Mouse (Mus musculus) G1E (cell line): Measurements from ENCODE around the gene Arglu1. TPM values are rescaled to one million over a fixed set of nuclear protein-coding genes. Genes with fewer than 3 reads are reported as not detected.

Experiments
- ATAC-seq: 2 replicates; pipeline ENCODE4 v1.8.0; 2016; ENCODE audit warnings: mild to moderate bottlenecking; ENCODE audit not compliant: insufficient number of reproducible peaks, poor library complexity, low FRiP score, severe bottlenecking; ENCODE audit errors: extremely low read depth
- DNase-seq: peaks from one replicate; pipeline ENCODE4 v3.0.0; 2012; ENCODE audit warnings: low spot score
- H3K27me3 ChIP-seq: 2 replicates; pipeline ENCODE4 v1.6.1; 2012; ENCODE audit warnings: mild to moderate bottlenecking, low read length, inconsistent platforms; ENCODE audit not compliant: insufficient read depth
- H3K36me3 ChIP-seq: replicated peaks from 2 replicates; pipeline ENCODE3; 2012; ENCODE audit warnings: mild to moderate bottlenecking, inconsistent platforms
- H3K4me1 ChIP-seq: 2 replicates; pipeline ENCODE4 v1.6.1; 2012; ENCODE audit warnings: low read depth, low read length, inconsistent platforms, mixed read lengths; ENCODE audit not compliant: insufficient read depth
- H3K4me3 ChIP-seq: 2 replicates; pipeline ENCODE4 v1.5.1; 2012; ENCODE audit warnings: low read depth, mild to moderate bottlenecking, inconsistent platforms, low read length, moderate library complexity, mixed read lengths
- H3K9me3 ChIP-seq: replicated peaks from 2 replicates; pipeline ENCODE4 v1.6.1; 2012; ENCODE audit warnings: inconsistent platforms
- CTCF ChIP-seq: IDR thresholded peaks from 2 replicates; pipeline ENCODE4 v1.5.1; 2012; ENCODE audit warnings: low read depth, low read length, inconsistent platforms, mixed read lengths
- GATA1 ChIP-seq: IDR thresholded peaks from 2 replicates; pipeline ENCODE4 v1.6.1; 2012; ENCODE audit warnings: borderline replicate concordance, low read length, inconsistent platforms, mixed read lengths
- GATA2 ChIP-seq: IDR thresholded peaks from 2 replicates; pipeline ENCODE4 v1.6.1; 2012; ENCODE audit warnings: low read depth, low read length, inconsistent platforms, borderline replicate concordance
- POLR2AphosphoS5 ChIP-seq: IDR thresholded peaks from 2 replicates; pipeline ENCODE4 v1.6.1; 2012; ENCODE audit warnings: low read depth, low read length, inconsistent platforms; ENCODE audit not compliant: insufficient replicate concordance
- TAL1 ChIP-seq: conservative IDR thresholded peaks from 2 replicates; pipeline ENCODE4 v1.6.1; 2012; ENCODE audit warnings: low read depth, low read length, inconsistent platforms, mixed read lengths
- polyA plus RNA-seq: library from polyadenylated mRNA; stranded (reverse); fragments of >175 nt; gene quantifications from 2 replicates; pipeline ENCODE4 v1.2.3, GENCODE M21; 2012
- total RNA-seq, 2 experiments: library from RNA; stranded (forward) in 1 of 2; stranded (reverse) in 1 of 2; fragments of 200-1000 nt in 1 of 2; fragments of >200 nt in 1 of 2; fragmentation: Nextera tagmentation in 1 of 2; gene quantifications; 2 replicates each; pipeline ENCODE4 v1.2.3; 2014 to 2017

Arglu1 gene
- total and polyA plus RNA-seq, 3 experiments = 102 to 138 (median 128) TPM

- H3K4me1 ChIP-seq = peaks cover 34% of the 10 kb centered on the region
- TF ChIP-seq TAL1 (no peak), CTCF (no peak), GATA1 (no peak), POLR2AphosphoS5 (no peak), GATA2 (no peak)
- no peak for ATAC-seq
- DNase-seq = no peak
- no peaks in the 10 kb centered on the region for H3K27me3 ChIP-seq
- H3K36me3 ChIP-seq = peaks cover 53% of the 10 kb centered on the region
- no peaks in the 10 kb centered on the region for H3K9me3 ChIP-seq
- no peak overlapping the region for H3K4me3 ChIP-seq
Measured at GRCm38 (mm10) chr8:8685517-8685916, 4.8 kb downstream of the Arglu1 start.

GRCm38 (mm10) chr8:8682697-8683096 lies 7.6 kb downstream of the Arglu1 start:
- no peak overlapping the region for H3K4me3 ChIP-seq
- no peak for ATAC-seq
- H3K4me1 ChIP-seq = peaks cover 23% of the 10 kb centered on the region
- TF ChIP-seq GATA1 = no peak
- TF ChIP-seq GATA2 = no peak
- TF ChIP-seq TAL1 = no peak
- no peak for TF ChIP-seq CTCF
- TF ChIP-seq POLR2AphosphoS5 = no peak
- H3K9me3 ChIP-seq = no peaks in the 10 kb centered on the region
- no peaks in the 10 kb centered on the region for H3K27me3 ChIP-seq
- H3K36me3 ChIP-seq = peaks cover 77% of the 10 kb centered on the region
- DNase-seq = no peak

- Histone ChIP-seq H3K27me3 (no peaks in the 10 kb centered on the region), H3K4me1 (peaks cover 11% of the 10 kb centered on the region), H3K9me3 (no peaks in the 10 kb centered on the region), H3K36me3 (peaks cover 94% of the 10 kb centered on the region), H3K4me3 (no peak overlapping the region)
- DNase-seq = no peak
- no peak for ATAC-seq
- 0 out of 2 replicates have a peak, but pooled peaks have one; percentile 15 for TF ChIP-seq CTCF
- no peak for TF ChIP-seq TAL1
- no peak for TF ChIP-seq GATA2
Measured at GRCm38 (mm10) chr8:8678236-8678635, 12.1 kb downstream of the Arglu1 start.

- Histone ChIP-seq H3K9me3 (no peaks in the 10 kb centered on the region), H3K36me3 (peaks cover 95% of the 10 kb centered on the region), H3K4me3 (no peak overlapping the region), H3K4me1 (peaks cover 14% of the 10 kb centered on the region), H3K27me3 (no peaks in the 10 kb centered on the region)
- TF ChIP-seq GATA2 (no peak), CTCF (no peak), GATA1 (no peak), POLR2AphosphoS5 (no peak), TAL1 (no peak)
- no peak for DNase-seq
- ATAC-seq = no peak
Measured at GRCm38 (mm10) chr8:8674864-8675263, 15.5 kb downstream of the Arglu1 start.

GRCm38 (mm10) chr8:8661759-8662138 lies 28.6 kb downstream of the Arglu1 start:
- peaks cover 23% of the 10 kb centered on the region for H3K4me1 ChIP-seq
- peak overlapping the region; percentile 78 for H3K4me3 ChIP-seq
- ATAC-seq (peak; percentile 31), DNase-seq (peak; percentile 39)
- peaks cover 41% of the 10 kb centered on the region for H3K36me3 ChIP-seq
- TF ChIP-seq CTCF (peak; percentile 70), POLR2AphosphoS5 (no peak)
- peaks cover 3% of the 10 kb centered on the region; the same call in 1 of the 2 replicates for H3K9me3 ChIP-seq
- peaks cover 21% of the 10 kb centered on the region for H3K27me3 ChIP-seq

GRCm38 (mm10) chr8:8661103-8661758 lies 29.1 kb downstream of the Arglu1 start, which contains the start of gene Efnb2:
TSS of gene Efnb2 (minus strand) at chr8:8661242.
- DNase-seq = peak; percentile 99
- peaks cover 23% of the 10 kb centered on the region for H3K4me1 ChIP-seq

More at GRCm38 (mm10) chr8:8661103-8661758, 29.1 kb downstream of the Arglu1 start, which contains the start of gene Efnb2:
- TF ChIP-seq TAL1 (no peak), GATA1 (no peak), POLR2AphosphoS5 (no peak), CTCF (no peak), GATA2 (no peak)
- ATAC-seq = peak; percentile 81
- peak within 1 kb of the TSS; percentile 78 for H3K4me3 ChIP-seq
- peaks cover 36% of the 10 kb centered on the region for H3K36me3 ChIP-seq
- peaks cover 3% of the 10 kb centered on the region; the same call in 1 of the 2 replicates for H3K9me3 ChIP-seq
- peaks cover 21% of the 10 kb centered on the region for H3K27me3 ChIP-seq
